In the genomic region with DNA sequence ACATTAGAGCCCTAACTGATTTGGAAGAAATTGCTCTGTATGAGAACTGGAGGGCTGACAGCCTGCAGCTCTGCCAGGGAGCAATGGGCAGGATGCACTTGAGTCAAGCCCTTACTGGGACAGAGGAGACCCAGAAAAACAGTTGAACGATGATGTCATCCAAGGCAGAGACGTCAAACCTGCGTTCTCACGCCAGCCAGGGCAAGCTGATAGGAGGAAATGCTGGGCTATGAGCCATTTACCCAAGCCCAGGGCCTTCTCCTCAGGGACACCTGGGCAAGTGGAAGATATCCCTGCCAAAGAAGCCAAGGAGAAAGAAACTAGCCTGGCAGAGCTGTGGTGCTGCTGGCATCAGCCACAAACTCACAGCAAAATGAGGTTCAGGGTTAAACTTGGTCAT, we compare ENCODE assay signal across 15 mouse cellular contexts.
DNase-seq lines count a peak whose midpoint lies in the region; ATAC-seq lines count a peak whose summit lies in the region.
"Had no signal": no experiment of that assay in that cellular context is flagged by ENCODE, and none has a peak within 500 bp of the region (broad histone marks: within the 10 kb centered on the region; RNA-seq: fewer than 3 reads in every experiment).

No protein-coding gene starts in this region.

- H3K4me1 ChIP-seq in heart, embryonic 11.5 days (ENCODE audit: control insufficient read depth, insufficient read depth, low read length): peaks cover 4% of the 10 kb centered on the region; the same call in 1 of the 2 replicates
- H3K4me1 ChIP-seq in hindbrain, embryonic 13.5 days (replicated peaks): no peaks in the 10 kb centered on the region
- H3K4me1 ChIP-seq in midbrain, embryonic 13.5 days (replicated peaks): no peaks in the 10 kb centered on the region
- H3K4me1 ChIP-seq: liver, embryonic 15.5 days had no signal

- H3K27ac ChIP-seq in heart, embryonic 11.5 days (ENCODE audit: low read depth, low read length): no peak overlapping the region
- no peak overlapping the region for H3K27ac ChIP-seq in hindbrain, embryonic 13.5 days
- H3K27ac ChIP-seq in midbrain, embryonic 13.5 days: no peak overlapping the region
- H3K27ac ChIP-seq: kidney, postnatal 0 days; liver, embryonic 15.5 days had no signal

- H3K9ac ChIP-seq in heart, embryonic 11.5 days (ENCODE audit: low read depth, low read length): no peak overlapping the region
- no peak overlapping the region for H3K9ac ChIP-seq in hindbrain, embryonic 13.5 days
- H3K9ac ChIP-seq in midbrain, embryonic 13.5 days (replicated peaks): no peak overlapping the region
- H3K9ac ChIP-seq: liver, embryonic 15.5 days had no signal

- 48% methylated on average over 4 of the region's 4 CpGs for WGBS in heart, embryonic 11.5 days (ENCODE audit: insufficient replicate concordance)
- WGBS in hindbrain, embryonic 13.5 days: 79% methylated on average over 4 of the region's 4 CpGs
- 83% methylated on average over 4 of the region's 4 CpGs for WGBS in midbrain, embryonic 13.5 days

- no peak overlapping the region for H3K4me3 ChIP-seq in heart, embryonic 11.5 days (ENCODE audit: low read depth, low read length)
- H3K4me3 ChIP-seq in hindbrain, embryonic 13.5 days: no peak overlapping the region
- H3K4me3 ChIP-seq in midbrain, embryonic 13.5 days (replicated peaks): no peak overlapping the region
- H3K4me3 ChIP-seq: liver, embryonic 15.5 days had no signal

- no peaks in the 10 kb centered on the region for H3K27me3 ChIP-seq in heart, embryonic 11.5 days (ENCODE audit: control insufficient read depth, insufficient read depth, low read length)
- no peaks in the 10 kb centered on the region for H3K27me3 ChIP-seq in hindbrain, embryonic 13.5 days
- H3K27me3 ChIP-seq in midbrain, embryonic 13.5 days: no peaks in the 10 kb centered on the region
- H3K27me3 ChIP-seq: liver, embryonic 15.5 days had no signal

- H3K9me3 ChIP-seq in heart, embryonic 11.5 days (replicated peaks; ENCODE audit: control insufficient read depth, low read length): no peaks in the 10 kb centered on the region
- no peaks in the 10 kb centered on the region for H3K9me3 ChIP-seq in hindbrain, embryonic 13.5 days
- H3K9me3 ChIP-seq in midbrain, embryonic 13.5 days: no peaks in the 10 kb centered on the region
- H3K9me3 ChIP-seq: liver, embryonic 15.5 days had no signal

- H3K36me3 ChIP-seq in heart, embryonic 11.5 days (ENCODE audit: control insufficient read depth, insufficient read depth, low read length): peaks cover 21% of the 10 kb centered on the region
- H3K36me3 ChIP-seq in hindbrain, embryonic 13.5 days: peaks cover 64% of the 10 kb centered on the region
- H3K36me3 ChIP-seq in midbrain, embryonic 13.5 days: peaks cover 70% of the 10 kb centered on the region

- no peak overlapping the region for H3K4me2 ChIP-seq in heart, embryonic 11.5 days
- H3K4me2 ChIP-seq in hindbrain, embryonic 13.5 days: no peak overlapping the region
- no peak overlapping the region for H3K4me2 ChIP-seq in midbrain, embryonic 13.5 days (replicated peaks)
- H3K4me2 ChIP-seq: liver, embryonic 15.5 days had no signal

- peak; percentile 96 for DNase-seq in heart, adult 11 months
- peak; percentile 82 for DNase-seq in adrenal gland, adult 8-10 months
- DNase-seq in cerebellum, adult 8-10 months: peak; percentile 37
- peak; percentile 42 to 65 for DNase-seq in heart, postnatal 10 days
- DNase-seq in embryo, embryonic 10 days (ENCODE audit: low spot score): no peak
- DNase-seq: gastrocnemius, postnatal 36 days; thymus, postnatal 4 days had no signal

- ATAC-seq in heart, embryonic 11.5 days (replicated peaks; ENCODE audit: insufficient number of reproducible peaks, low FRiP score, low TSS enrichment): no peak
- no peak for ATAC-seq in hindbrain, embryonic 13.5 days (ENCODE audit: low FRiP score)
- no peak for ATAC-seq in midbrain, embryonic 13.5 days
- ATAC-seq: forebrain, embryonic 14.5 days; hindbrain, embryonic 16.5 days; midbrain, embryonic 16.5 days had no signal

- intact Hi-C loops in heart, postnatal 10 days (cut with DNase I): no loop called here
